Mouse (Mus musculus) retina, postnatal 7 days (tissue): ENCODE results near the gene Cdc42ep5.
A peak's percentile ranks its signal among the peaks of the same experiment; 100 is the strongest.
"Not testable (repeated sequence)": the region's sequence is repeated elsewhere in the genome, so short reads cannot be mapped to it uniquely, and the experiment has no call there.

Source experiments
- DNase-seq: peaks from one replicate; pipeline ENCODE4 v3.0.0-alpha.2; 2012; ENCODE audit warnings: low read depth, low spot score

Cdc42ep5 gene

GRCm38 (mm10) chr7:4164090-4164910 is at the start of gene Cdc42ep5:
TSS of gene Cdc42ep5 (minus strand) at chr7:4164860.
- DNase-seq: no peak

DNA sequence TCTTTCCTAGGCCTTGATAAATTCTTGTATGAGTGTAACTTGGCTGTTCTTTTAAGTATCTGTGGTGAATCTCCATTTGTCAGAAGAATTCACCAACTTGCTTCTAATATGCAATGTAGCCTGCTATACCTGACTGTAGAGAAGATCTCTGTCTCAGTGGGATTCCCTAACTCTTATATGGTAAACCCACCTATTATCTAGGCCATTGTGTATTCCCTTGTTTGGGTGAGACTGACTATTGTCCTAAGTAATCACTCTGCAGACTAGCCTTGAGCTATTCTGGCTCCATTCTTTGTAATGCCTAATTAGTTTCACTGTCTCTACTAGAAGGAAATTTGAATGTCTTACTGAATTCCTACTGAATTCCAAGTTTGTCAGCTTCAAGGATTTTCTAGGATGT is 48.8 kb upstream of the Cdc42ep5 start:
- not testable (repeated sequence) for DNase-seq

- no peak for DNase-seq
Observed at GRCm38 (mm10) chr7:4208626-4209025, 44.0 kb upstream of the Cdc42ep5 start.

- no peak for DNase-seq
Observed at GRCm38 (mm10) chr7:4207126-4207525, 42.5 kb upstream of the Cdc42ep5 start.

GRCm38 (mm10) chr7:4178438-4178837 is 13.8 kb upstream of the Cdc42ep5 start:
- no peak for DNase-seq

- no peak for DNase-seq
Observed at GRCm38 (mm10) chr7:4170193-4170938, 5.7 kb upstream of the Cdc42ep5 start.

DNA sequence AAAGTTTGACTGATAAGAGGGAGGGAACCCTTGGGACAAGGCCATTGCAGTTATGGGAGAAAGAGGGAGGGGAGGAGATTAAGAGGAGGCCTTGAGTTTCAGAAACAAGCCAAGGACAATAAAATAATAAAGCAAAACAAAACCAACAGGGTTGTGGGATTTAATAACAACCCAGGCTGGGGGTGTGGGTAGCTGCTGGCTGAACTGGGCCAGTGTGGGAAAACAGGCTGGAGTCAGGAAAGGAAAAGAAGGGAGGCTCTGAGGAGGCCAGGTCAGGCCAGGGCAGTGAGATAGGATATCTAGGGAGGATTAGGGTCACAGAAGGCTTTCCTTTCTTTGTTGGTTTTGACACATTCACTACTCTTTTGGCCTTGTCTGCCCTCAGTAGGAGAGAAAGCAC is 2.4 kb upstream of the Cdc42ep5 start:
- no peak for DNase-seq

DNA sequence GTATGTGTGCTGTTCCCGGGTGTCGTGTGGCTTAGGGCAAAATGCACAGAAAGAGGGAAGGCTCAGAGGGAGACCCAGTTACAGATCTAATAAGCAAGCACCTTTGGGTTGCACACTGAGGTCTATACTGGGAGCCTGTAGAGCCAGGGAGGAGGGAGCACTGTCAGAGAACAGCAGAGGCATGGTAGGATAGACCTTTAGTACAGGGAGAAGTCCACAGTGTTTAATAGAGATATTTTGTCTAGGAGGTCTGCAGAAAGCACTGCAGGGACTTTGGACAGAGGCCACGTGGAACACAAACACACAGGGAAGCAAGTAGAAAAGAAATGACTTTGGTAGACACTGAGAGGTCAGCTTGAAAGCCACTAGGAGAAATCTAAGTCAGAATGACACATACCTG is 626 bp upstream of the Cdc42ep5 start:
- no peak for DNase-seq

GRCm38 (mm10) chr7:4163571-4164072 is 1.0 kb downstream of the Cdc42ep5 start:
- DNase-seq: no peak

DNA sequence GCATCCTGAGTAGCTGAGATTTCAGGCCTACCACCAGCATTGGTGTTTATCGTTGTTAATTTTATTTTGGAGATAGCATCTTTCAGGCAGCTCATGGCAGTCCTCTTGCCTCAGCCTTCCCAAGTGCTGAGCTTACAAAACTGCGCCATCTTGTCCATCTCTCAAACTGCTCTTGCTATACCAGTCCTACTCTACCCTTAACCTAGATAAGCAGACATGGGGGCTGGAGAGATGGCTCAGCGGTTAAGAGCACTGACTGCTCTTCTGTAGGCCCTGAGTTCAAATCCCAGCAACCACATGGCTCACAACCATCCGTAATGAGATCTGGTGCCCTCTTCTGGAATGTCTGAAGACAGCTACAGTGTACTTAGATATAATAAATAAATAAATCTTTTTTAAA is 3.1 kb downstream of the Cdc42ep5 start:
- DNase-seq: not testable (repeated sequence)

GRCm38 (mm10) chr7:4154976-4155375 is 9.7 kb downstream of the Cdc42ep5 start:
- no peak for DNase-seq

DNA sequence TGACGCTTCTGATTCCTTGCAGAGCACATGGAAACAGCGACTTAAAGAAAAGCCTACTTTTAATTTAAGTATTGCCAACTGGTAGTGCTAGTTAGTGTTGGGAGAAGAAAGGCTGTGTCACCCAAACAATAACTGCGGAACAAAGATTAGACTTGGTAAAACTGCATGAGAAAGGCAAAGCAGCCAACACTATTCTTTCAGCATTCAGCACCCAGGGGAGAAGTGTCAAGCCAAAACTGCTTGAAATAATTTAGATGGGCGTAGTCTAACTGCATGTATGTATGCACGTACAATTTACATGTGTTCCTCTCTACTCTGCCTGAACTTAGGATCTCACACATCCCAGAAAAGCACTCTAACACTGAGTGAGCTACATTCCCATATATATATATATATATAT is 10.3 kb downstream of the Cdc42ep5 start:
- no peak for DNase-seq

DNA sequence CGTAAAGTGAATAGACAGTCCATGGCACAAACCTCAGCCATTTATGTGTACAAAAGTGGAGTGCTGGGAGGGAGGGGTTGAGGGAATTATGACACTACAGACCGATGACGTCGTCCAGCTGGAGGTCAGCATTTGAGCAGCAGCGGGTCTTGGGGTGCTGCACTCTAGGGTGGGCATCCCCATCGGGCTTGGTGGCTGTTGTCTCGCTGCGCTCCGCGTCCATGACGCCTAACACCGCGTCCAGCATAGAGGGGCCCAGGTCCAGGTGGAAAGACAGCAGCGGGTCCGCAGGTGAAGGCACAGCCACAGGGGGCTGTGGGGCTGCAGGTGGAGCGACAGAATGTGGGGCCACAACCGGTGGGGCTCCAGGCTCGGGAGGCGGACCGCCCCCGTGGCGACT is 13.4 kb downstream of the Cdc42ep5 start:
- no peak for DNase-seq

DNA sequence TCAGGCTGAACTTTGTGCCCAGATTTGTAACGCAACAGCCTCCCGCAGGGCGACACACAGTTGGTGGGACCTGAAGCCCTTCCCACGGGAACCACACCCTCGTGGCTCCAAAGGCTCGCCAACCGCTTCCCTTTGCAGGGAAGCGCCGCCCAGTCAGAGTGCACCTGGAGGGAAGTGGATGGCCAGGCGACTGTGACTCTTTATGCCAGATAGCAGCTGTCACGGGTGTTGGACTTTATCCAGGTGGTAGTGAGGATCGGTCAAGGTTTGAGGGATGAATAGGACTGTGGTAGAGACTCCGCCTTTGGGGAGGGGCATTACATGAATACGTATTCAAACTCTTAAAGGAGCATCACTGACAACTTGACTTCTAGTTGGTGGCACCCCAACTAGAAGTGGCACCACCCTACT is 13.8 kb downstream of the Cdc42ep5 start:
- DNase-seq: no peak

DNA sequence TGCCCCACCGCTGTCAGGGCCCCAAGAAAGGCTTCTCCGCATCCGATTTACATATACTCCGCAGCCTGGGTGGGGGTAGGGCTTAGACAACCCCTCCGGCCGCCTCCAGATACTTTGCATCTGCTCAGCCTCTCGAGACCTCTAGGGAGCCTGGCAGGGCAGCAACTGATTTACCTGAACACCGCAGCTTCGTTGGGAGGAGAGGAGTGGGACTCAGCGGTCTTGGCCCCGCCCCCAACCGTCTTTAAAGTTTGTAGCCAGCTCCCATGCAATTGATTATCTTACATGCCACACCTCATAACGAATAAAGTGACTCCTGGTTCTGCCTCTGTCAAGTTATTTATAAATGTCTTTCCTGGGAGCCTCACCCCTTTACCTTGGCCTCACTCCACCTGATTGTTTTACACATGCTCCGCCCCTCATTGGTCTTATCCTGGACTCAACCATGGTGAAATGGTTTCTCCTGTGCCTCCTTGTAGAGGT is 14.6 kb downstream of the Cdc42ep5 start, which contains the start of gene Leng9:
Gene Leng9, minus strand, starts transcription at position 316 of the 483 bp plus-strand sequence.
- no peak for DNase-seq

DNA sequence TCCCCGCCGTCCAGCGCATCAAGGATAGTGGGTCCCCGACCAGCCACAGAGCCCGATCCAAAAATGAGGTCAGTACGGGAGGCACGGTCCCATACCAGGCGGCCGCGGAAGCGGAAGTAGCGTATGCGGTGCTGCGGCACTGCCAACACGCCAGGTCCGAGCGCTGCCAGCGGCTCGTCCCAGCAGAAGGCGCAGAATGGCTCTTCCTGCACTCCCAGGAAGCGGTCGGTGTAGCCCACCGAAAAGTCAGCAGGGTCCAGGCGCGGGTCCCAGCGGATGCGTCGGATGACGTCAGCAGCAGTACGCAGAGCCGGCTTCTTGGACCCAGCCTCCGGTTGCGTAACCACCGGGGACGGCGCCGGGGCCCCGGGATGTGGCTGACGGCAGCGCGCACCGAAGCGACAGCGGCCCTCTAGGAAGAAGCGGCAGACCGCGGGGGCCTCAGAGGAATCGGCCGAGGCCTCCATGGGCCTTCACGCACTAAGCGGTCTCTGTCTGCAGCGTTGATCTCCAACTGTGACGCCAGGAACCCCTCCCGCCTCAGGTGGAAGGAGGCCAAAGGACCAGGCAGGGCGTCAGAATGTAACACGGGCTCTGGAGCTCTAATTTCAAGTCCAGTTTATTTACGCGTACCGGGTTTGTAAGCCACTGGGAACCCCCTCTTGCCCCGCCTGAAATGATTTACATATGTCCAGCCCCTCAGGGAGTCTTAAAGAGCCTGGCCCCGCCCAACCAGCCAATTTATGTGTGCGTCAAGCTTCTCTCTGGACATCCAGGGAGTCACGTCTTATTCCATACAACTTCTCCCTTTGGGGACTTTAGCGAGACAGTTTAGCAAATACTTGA is 15.2 kb downstream of the Cdc42ep5 start:
- peak; percentile 39 for DNase-seq

DNA sequence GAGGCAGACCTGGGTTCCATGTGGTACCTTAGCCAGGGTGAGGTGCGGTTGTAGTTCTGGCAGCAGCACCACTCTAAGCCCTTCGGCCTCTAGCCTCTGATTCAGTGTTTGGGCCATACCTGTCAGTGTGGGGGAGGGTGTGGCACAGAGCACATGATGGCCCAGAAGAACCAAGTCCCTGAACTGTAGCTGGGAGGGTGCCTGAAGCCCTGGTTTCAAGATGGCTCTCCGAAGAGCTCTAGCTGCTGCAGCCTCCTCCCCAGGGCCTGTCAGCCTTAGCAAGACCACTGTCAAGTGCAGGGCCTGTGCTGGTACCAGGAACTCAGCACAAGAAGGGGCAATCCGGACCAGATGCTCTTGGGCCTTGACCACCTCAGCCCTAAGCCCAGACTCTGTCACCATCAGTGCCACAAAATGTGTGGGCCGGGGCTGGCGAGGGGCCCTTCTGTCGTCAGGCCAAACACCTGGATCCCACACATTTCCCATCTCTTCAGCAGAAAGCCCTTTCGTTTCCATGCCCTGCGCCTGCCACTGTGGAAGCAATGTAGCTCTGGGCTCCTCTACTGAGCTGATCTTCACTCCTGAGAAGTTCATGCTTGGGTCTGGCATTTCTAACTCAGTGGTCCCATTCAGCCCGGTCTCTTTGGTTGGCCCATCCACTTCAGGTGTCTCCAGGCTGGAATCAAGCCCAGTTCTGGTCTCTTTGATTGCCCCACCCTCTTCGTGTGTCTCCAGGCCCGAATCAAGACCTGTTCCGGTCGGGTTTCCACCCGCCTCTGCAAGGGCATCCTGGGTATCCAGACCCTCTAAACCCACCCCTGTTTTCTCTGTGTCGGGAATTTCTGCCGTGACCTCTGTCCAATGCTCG is 16.1 kb downstream of the Cdc42ep5 start:
- DNase-seq: no peak

GRCm38 (mm10) chr7:4147836-4148235 is 16.8 kb downstream of the Cdc42ep5 start:
- no peak for DNase-seq

DNA sequence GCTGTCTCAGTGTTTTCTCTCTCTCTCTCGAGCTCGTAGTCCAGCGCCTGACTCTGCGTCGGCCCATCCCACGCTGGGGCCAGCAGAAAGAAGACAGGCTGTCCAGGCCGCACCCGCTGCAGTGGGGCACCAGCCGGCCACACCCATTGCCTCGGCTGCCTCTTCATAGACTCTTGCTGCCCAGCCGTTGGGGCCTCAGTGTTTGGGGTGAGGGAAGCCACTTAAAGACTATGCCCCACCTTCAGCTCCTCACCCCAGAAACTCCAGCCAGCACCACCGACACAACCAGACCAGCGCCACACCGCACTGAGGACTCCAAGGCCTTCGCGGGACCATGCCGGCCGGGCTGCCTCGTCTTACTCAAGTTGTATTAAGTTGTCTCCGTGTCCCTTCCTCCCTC is 17.3 kb downstream of the Cdc42ep5 start:
- DNase-seq: no peak
